Mouse (Mus musculus) G1E (cell line): ENCODE results near the gene Tmco4.

Source experiments
- CTCF ChIP-seq: IDR thresholded peaks from 2 replicates; pipeline ENCODE4 v1.5.1; 2012; ENCODE audit warnings: low read depth, low read length, inconsistent platforms, mixed read lengths
- GATA1 ChIP-seq: IDR thresholded peaks from 2 replicates; pipeline ENCODE4 v1.6.1; 2012; ENCODE audit warnings: borderline replicate concordance, low read length, inconsistent platforms, mixed read lengths
- POLR2AphosphoS5 ChIP-seq: IDR thresholded peaks from 2 replicates; pipeline ENCODE4 v1.6.1; 2012; ENCODE audit warnings: low read depth, low read length, inconsistent platforms; ENCODE audit not compliant: insufficient replicate concordance

- TF ChIP-seq CTCF (no peak), POLR2AphosphoS5 (no peak), GATA1 (no peak)
Observed at GRCm38 (mm10) chr4:139034540-139034939, 61.9 kb downstream of the Tmco4 start.
